Mouse (Mus musculus) olfactory bulb, adult 2 months (tissue): Measurements from ENCODE around the gene Srd5a3. TPM values are rescaled to one million over a fixed set of nuclear protein-coding genes. Genes with fewer than 3 reads are reported as not detected.

ENCODE experiments used
- H3K27ac ChIP-seq: fragments of 200-500 bp; 2 replicates; pipeline ENCODE4 v1.5.1; 2012; ENCODE audit warnings: low read depth, low read length; ENCODE audit not compliant: insufficient read depth
- H3K4me1 ChIP-seq: fragments of 200-500 bp; 2 replicates; pipeline ENCODE4 v1.6.1; 2012; ENCODE audit warnings: low read length; ENCODE audit not compliant: control insufficient read depth, insufficient read depth
- H3K4me3 ChIP-seq: fragments of 200-500 bp; 2 replicates; pipeline ENCODE4 v1.5.1; 2012; ENCODE audit warnings: mild to moderate bottlenecking, low read depth, low read length, moderate library complexity; ENCODE audit not compliant: insufficient read depth
- CTCF ChIP-seq: fragments of 200-500 bp; IDR thresholded peaks from 2 replicates; pipeline ENCODE4 v1.5.1; 2012; ENCODE audit warnings: low read depth, mild to moderate bottlenecking, low read length, moderate library complexity; ENCODE audit not compliant: insufficient read depth
- POLR2A ChIP-seq: fragments of 200-500 bp; IDR thresholded peaks from 2 replicates; pipeline ENCODE4 v1.6.1; 2012; ENCODE audit warnings: mild to moderate bottlenecking, low read depth, low read length, moderate library complexity; ENCODE audit not compliant: insufficient read depth
- WGBS: fragments of 180-500 bp; shearing (Covaris S2); methylation state at CpG from one replicate; pipeline ENCODE4 v1.1.7; 2018; 5-methylcytosine and 5-hydroxymethylcytosine counted together
- polyA plus RNA-seq: library from polyadenylated mRNA; stranded (reverse); fragments of >200 nt; gene quantifications from 2 replicates; pipeline ENCODE4 v1.2.4, GENCODE M21; 2012; ENCODE audit warnings: low replicate concordance; ENCODE audit not compliant: missing spikeins, insufficient read depth, insufficient read length

Srd5a3 gene
- polyA plus RNA-seq, 1 experiment = not detected

DNA sequence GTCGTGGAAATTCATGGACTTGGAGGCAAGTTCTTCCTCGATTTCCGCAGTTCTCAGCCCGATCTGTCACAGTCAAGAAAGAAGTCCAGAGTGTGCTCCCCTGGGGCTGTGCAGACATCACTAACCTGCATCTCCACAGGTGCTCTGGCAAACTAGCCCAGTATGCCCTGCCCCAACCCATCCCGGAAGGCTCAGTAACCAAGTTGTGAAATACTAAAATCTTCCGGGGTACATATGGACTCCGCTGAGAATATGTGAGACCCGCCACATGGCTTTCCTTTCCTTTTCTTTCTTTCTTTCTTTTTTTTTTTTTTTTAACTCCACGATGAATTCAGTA lies 627 bp downstream of the Srd5a3 start:
- WGBS = 7% methylated on average over 9 of the region's 9 CpGs
- Histone ChIP-seq H3K4me1 (no peaks in the 10 kb centered on the region), H3K27ac (no peak overlapping the region)

DNA sequence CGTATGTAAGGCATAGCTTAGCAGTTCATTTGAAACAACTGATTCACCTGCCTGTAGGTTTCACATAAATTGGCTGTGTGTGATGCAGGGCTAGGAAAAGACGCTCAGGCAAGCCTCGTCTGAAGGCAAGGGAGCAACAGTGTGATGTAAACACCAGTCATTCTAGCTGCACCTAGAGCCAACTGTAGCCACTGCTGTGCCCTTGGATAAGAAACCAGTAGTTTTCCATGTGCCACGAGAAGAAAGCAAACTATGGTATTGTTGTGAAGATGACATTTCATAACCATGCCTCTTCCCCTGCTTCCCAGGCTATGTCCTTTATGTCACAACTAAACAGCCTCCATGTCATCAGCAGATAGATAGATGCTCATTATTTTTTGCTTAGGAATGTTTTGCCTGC lies 3.3 kb downstream of the Srd5a3 start:
- H3K4me3 ChIP-seq = no peak overlapping the region
- 93% methylated on average over 4 of the region's 4 CpGs for WGBS
- H3K27ac ChIP-seq = no peak overlapping the region
- TF ChIP-seq CTCF = no peak
- TF ChIP-seq POLR2A = no peak
- H3K4me1 ChIP-seq = no peaks in the 10 kb centered on the region

More for the DNA sequence above, 627 bp downstream of the Srd5a3 start:
- peak overlapping the region; percentile 55 for H3K4me3 ChIP-seq
- TF ChIP-seq CTCF (no peak), POLR2A (no peak)

DNA sequence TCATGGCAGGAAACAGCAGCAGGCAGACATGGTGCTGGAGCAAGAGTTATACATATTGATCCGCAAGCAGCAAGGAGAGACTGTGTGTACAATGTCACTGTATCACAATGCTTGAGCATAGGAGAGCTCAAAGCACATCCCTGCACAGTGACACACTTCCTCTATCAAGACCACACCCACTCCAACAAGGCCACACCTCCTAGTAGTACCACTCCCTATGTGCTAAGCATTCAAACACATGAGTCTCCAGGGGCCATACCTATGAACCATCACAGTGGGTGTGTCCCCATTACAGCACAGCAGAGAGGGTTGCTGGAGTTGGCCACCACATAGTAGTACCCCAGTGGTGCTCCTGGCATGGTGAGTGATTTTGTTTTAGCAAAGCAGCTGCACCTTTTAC lies 6.3 kb downstream of the Srd5a3 start:
- Histone ChIP-seq H3K27ac (no peak overlapping the region), H3K4me3 (no peak overlapping the region), H3K4me1 (no peaks in the 10 kb centered on the region)
- 100% methylated on average over 1 of the region's 1 CpGs for WGBS
- TF ChIP-seq POLR2A (no peak), CTCF (no peak)

DNA sequence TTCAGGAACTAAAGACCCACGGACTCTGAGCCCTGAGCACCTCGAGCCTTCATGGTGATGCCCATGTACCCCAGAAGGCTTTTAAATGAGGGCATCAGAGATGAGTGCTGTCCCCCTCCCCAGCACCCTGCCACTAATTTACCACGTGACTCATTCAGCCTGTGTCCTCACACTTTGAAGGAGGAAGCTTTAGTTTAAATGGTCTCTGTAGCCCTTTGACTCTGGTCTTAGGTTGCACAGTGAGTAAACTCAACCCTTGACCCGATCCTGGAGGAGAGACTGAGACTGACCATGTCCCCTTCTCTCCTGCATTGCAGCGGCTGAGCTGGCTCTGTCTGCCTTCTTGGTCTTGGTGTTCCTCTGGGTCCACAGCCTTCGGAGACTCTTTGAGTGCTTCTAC lies 9.4 kb downstream of the Srd5a3 start:
- no peak overlapping the region for H3K4me3 ChIP-seq
- 94% methylated on average over 6 of the region's 6 CpGs for WGBS

DNA sequence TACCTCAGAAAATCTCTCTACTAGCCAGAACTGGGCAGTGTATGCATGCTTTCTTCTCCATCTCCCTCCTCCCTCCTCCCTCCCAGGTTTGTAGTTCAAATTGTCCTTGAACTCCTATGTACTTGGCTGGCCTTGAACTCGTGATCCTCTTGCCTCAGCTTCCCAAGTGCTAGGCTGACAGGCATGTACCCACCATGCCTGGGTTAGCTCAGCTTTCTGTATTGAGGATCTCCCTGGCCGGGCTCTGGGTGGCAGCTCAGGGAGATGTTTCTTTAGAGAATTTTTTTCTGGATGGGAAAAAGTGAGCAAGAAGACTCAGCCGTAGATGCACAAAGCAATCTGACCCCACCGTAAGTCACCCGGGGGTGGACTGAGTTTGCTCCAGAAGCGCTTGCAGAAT lies 12.9 kb downstream of the Srd5a3 start:
- 89% methylated on average over 6 of the region's 6 CpGs for WGBS
- Histone ChIP-seq H3K4me1 (no peaks in the 10 kb centered on the region), H3K4me3 (no peak overlapping the region), H3K27ac (no peak overlapping the region)
- no peak for TF ChIP-seq CTCF
- no peak for TF ChIP-seq POLR2A

More for the DNA sequence above, 9.4 kb downstream of the Srd5a3 start:
- Histone ChIP-seq H3K27ac (no peak overlapping the region), H3K4me1 (no peaks in the 10 kb centered on the region)
- TF ChIP-seq CTCF = no peak
- no peak for TF ChIP-seq POLR2A

DNA sequence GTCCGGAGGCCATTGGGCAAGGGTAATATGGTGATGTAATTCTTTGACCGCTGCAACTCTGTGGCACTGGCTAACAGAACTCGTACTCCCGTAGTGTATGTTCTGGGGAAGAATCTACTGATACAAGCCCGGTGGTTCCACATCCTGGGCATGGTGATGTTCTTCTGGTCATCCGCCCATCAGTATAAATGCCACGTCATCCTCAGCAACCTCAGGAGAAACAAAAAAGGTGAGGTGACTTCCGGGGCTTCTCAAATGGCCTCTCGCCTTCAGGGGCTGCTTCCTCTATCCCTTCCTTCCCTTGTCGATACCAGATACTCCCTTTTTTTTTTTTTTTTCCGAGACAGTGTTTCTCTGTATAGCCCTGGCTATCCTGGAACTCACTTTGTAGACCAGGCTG lies 13.4 kb downstream of the Srd5a3 start:
- TF ChIP-seq POLR2A (no peak), CTCF (no peak)
- WGBS = 96% methylated on average over 11 of the region's 11 CpGs
- Histone ChIP-seq H3K27ac (no peak overlapping the region), H3K4me1 (no peaks in the 10 kb centered on the region), H3K4me3 (no peak overlapping the region)

DNA sequence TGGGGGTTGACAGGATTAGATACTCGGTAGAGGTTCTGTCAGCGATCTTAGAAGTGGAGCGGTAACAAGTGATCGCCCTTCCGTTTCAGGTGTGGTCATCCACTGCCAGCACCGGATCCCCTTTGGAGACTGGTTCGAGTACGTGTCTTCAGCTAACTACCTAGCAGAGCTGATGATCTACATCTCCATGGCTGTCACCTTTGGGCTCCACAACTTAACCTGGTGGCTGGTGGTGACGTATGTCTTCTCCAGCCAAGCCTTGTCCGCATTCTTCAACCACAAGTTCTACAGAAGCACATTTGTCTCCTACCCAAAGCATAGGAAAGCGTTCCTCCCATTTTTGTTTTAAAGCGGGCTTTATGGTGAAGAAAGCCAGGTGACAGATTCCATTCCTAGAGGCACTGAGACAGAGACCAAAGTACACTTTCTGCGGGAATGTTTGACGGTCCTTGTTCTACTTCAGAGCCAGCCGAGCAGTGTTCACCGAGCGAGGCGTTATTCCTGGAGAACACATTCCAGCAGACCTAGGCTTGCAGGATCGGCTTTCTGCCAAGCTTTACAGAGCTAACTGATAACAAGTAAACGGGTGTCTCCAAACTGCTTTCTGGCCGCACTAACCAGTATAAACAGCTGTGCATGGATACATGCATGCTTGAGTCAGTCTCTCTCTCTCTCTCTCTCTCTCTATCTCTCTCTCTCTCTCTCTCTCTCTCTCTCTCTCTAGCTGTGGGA lies 14.5 kb downstream of the Srd5a3 start:
- H3K27ac ChIP-seq = no peak overlapping the region
- no peak overlapping the region for H3K4me3 ChIP-seq
- H3K4me1 ChIP-seq = no peaks in the 10 kb centered on the region
- 97% methylated on average over 21 of the region's 21 CpGs for WGBS
- TF ChIP-seq CTCF (no peak), POLR2A (no peak)

DNA sequence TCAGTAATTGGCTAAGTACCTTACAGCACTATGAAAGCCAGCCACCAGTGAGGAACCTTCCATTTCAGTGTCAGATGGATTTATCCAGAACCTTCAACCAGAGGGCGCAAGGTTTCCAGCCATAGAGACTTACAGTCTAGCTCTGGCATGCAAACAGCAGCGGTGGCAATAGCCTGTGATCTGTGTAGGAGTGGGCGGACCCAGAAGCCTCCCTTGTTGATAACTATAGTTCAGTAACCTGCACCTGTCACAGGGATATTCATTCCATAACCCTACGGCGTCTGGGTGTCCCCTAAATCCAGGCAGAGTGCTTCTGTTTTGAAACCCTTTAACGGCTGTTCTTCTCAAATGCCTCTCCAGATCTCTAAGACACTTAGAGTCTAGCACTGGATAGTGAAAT lies 19.5 kb downstream of the Srd5a3 start:
- H3K4me3 ChIP-seq = no peak overlapping the region
- H3K27ac ChIP-seq = no peak overlapping the region
- 71% methylated on average over 6 of the region's 6 CpGs for WGBS
- no peaks in the 10 kb centered on the region for H3K4me1 ChIP-seq
- TF ChIP-seq POLR2A (no peak), CTCF (no peak)

DNA sequence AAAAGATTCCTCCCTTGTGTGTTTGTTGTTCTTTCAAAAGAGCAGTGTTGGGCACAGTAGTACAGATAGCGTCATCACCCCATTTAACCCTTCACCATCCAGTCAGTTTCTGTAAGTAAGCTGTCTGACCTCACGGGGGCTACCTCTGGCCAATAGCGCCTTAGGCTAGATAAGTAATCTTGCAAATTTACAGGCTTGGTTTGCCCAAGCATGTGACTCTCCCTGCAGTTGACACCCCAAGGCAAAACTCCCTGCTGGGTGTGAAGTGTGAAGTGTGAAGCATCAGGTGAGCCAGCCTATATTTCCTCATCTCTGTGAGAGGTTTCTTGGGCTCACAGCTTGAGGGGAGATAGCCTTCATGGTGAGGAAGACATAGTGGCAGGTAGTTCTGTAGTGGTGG lies 20.0 kb downstream of the Srd5a3 start:
- no peak overlapping the region for H3K4me3 ChIP-seq
- no peak overlapping the region for H3K27ac ChIP-seq
- TF ChIP-seq POLR2A = no peak
- no peak for TF ChIP-seq CTCF
- WGBS = 65% methylated on average over 3 of the region's 3 CpGs
- no peaks in the 10 kb centered on the region for H3K4me1 ChIP-seq

DNA sequence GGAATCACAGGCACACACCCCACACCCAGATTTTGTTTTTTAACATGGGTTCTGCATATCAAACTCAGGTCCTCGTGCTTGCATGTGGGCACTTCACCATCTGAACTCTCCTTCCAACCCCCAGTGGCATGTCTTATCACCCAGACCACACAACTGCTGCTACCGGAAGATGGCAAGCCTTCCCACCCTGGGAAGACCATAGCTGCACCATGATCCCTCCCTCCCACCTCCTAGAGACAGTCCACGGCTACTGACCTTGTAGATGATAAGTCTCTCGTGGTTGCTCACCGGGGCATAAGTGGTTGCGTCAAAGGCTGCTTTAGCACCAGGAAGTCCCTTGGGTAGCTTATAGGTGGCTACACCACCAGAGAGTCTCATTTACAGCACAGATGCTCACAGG lies 21.4 kb downstream of the Srd5a3 start:
- WGBS = 93% methylated on average over 6 of the region's 6 CpGs
- TF ChIP-seq CTCF = no peak
- no peak for TF ChIP-seq POLR2A
- H3K4me3 ChIP-seq = no peak overlapping the region

More for the DNA sequence above, 21.4 kb downstream of the Srd5a3 start:
- no peak overlapping the region for H3K27ac ChIP-seq
- H3K4me1 ChIP-seq = no peaks in the 10 kb centered on the region
